Mouse (Mus musculus): ENCODE measurements around the gene Lck. TPM values are rescaled to one million over a fixed set of nuclear protein-coding genes. Genes with fewer than 3 reads are reported as not detected.

Lck gene
- total and polyA plus RNA-seq, 3 experiments, result 67.2 to 138 (median 70.0) TPM

DNA sequence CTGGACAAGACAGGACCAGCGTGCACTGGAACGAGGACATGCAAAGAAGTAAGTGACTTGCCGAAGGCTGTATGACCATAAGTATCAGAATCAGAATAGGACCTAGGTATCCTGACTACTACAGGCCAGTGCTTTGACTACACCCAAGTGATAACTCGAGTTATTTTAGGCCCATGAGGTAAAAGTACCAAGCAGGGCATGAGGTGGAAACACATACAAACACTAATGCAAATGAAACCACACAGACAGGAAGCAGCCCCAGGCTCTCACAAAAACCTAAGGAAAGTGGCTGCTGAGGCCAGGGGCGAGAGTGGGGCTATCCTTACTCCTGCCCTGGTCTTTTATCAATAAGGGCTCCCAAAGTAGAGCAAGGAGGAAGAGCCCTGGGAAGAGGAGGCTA lies 48.1 kb downstream of the Lck start:
- peaks cover 20% of the 10 kb centered on the region for H3K79me2 ChIP-seq (replicated peaks; ENCODE audit: control insufficient read depth, extremely low read depth, insufficient read depth, poor library complexity, severe bottlenecking)
- peak; percentile 88 for DNase-seq (ENCODE audit: extremely low read depth)
- no peak overlapping the region for H3K4me3 ChIP-seq (replicated peaks in 1 of 3; ENCODE audit: low read depth in 2 of 3, low read length in 2 of 3, poor library complexity in 1 of 3)
- in situ Hi-C loops (cut with MboI; ENCODE audit: low pct_ligation_motif_present, low pct_unique_long_range_greater_than_20kb, low sequenced_read_pairs), result no loop called here
- no peaks in the 10 kb centered on the region for H3K27me3 ChIP-seq (replicated peaks)
- peaks cover 18 to 40% of the 10 kb centered on the region in 2 experiments; a peak in 3 of 4 replicates for H3K4me1 ChIP-seq (ENCODE audit: control insufficient read depth in 1 of 2, insufficient read depth in 2 of 2)
- H3K9ac ChIP-seq (ENCODE audit: insufficient read depth, low read depth), result no peak overlapping the region
- peak overlapping the region; percentile 39 for H3K4me2 ChIP-seq (ENCODE audit: insufficient read depth, low read depth, poor library complexity, severe bottlenecking)
- dilution Hi-C loops (cut with MboI; ENCODE audit: extremely low pct_ligation_motif_present, extremely low pct_unique_long_range_greater_than_20kb, low sequenced_read_pairs), result no loop called here
- no peaks in the 10 kb centered on the region for H3K9me3 ChIP-seq (replicated peaks; ENCODE audit: low read length)
- no peak for TF ChIP-seq RCOR1 (conservative IDR thresholded peaks at IDR 0.05; ENCODE audit: low read depth, low read length)
- TF ChIP-seq UBTF (IDR thresholded peaks at IDR 0.05; ENCODE audit: low read depth, low read length), result no peak
- peak; percentile 56 for TF ChIP-seq BHLHE40 (IDR thresholded peaks at IDR 0.05; ENCODE audit: low read depth, low read length)
- peak; percentile 83; the same call in 1 of the 2 replicates for TF ChIP-seq ETS1 (conservative IDR thresholded peaks at IDR 0.05; ENCODE audit: low read depth, low read length)
- TF ChIP-seq MYC (IDR thresholded peaks at IDR 0.05; ENCODE audit: low read depth, low read length), result peak; percentile 69
- no peak for TF ChIP-seq USF2 (conservative IDR thresholded peaks at IDR 0.05; ENCODE audit: low read depth, low read length)
- peak; percentile 82 for TF ChIP-seq ELF1 (IDR thresholded peaks at IDR 0.05; ENCODE audit: low read depth, low read length)
- TF ChIP-seq TBP (conservative IDR thresholded peaks at IDR 0.05; ENCODE audit: low read depth, low read length), result no peak
- peak; percentile 47; the same call in 1 of the 2 replicates for TF ChIP-seq TCF12 (IDR thresholded peaks at IDR 0.05; ENCODE audit: low read depth, low read length)
- TF ChIP-seq MEF2A (IDR thresholded peaks at IDR 0.05; ENCODE audit: borderline replicate concordance, low read depth, low read length), result peak; percentile 100
- peak; percentile 64; the same call in 1 of the 2 replicates for TF ChIP-seq IRF4 (IDR thresholded peaks at IDR 0.05; ENCODE audit: low read depth, low read length)
- peak; percentile 49; the same call in 1 of the 2 replicates for TF ChIP-seq JUND (conservative IDR thresholded peaks at IDR 0.05; ENCODE audit: low read depth, low read length)
- peak; percentile 86 for TF ChIP-seq JUN (IDR thresholded peaks at IDR 0.05; ENCODE audit: insufficient read depth, low read depth, low read length)
- peak; percentile 66 for TF ChIP-seq MAX (IDR thresholded peaks at IDR 0.05; ENCODE audit: low read length)
- TF ChIP-seq EP300 (IDR thresholded peaks at IDR 0.05; ENCODE audit: low read length), result peak; percentile 74
- peak; percentile 67; the same call in 1 of the 2 replicates for TF ChIP-seq MAFK (IDR thresholded peaks at IDR 0.05; ENCODE audit: insufficient replicate concordance, low read length)
- H3K36me3 ChIP-seq (replicated peaks in 1 of 2; ENCODE audit: control insufficient read depth in 1 of 2, insufficient read depth in 1 of 2, low read length in 1 of 2), result peaks cover 72 to 84% of the 10 kb centered on the region in 2 experiments
- peak overlapping the region; percentile 76 for H3K27ac ChIP-seq (ENCODE audit: insufficient read depth, low read depth)

- DNase-seq (ENCODE audit: extremely low read depth), result no peak
- peak overlapping the region; percentile 15; the same call in 1 of the 2 replicates for H3K27ac ChIP-seq (ENCODE audit: insufficient read depth, low read depth)
- dilution Hi-C loops (cut with MboI; ENCODE audit: extremely low pct_ligation_motif_present, extremely low pct_unique_long_range_greater_than_20kb, low sequenced_read_pairs), result no loop called here
- peak; percentile 29; the same call in 1 of the 2 replicates for TF ChIP-seq MEF2A (IDR thresholded peaks at IDR 0.05; ENCODE audit: borderline replicate concordance, low read depth, low read length)
- no peak for TF ChIP-seq USF1 (IDR thresholded peaks at IDR 0.05; ENCODE audit: low read depth, low read length)
- peak; percentile 80 for TF ChIP-seq EP300 (IDR thresholded peaks at IDR 0.05; ENCODE audit: low read length)
- TF ChIP-seq ETS1 (conservative IDR thresholded peaks at IDR 0.05; ENCODE audit: low read depth, low read length), result peak; percentile 86
- no peak for TF ChIP-seq E2F4 (IDR thresholded peaks at IDR 0.05; ENCODE audit: insufficient replicate concordance, low read depth, low read length)
- no peak for TF ChIP-seq ZC3H11A (IDR thresholded peaks at IDR 0.05; ENCODE audit: low read depth, low read length)
- TF ChIP-seq JUN (IDR thresholded peaks at IDR 0.05; ENCODE audit: insufficient read depth, low read depth, low read length), result peak; percentile 53
- TF ChIP-seq TCF12 (IDR thresholded peaks at IDR 0.05; ENCODE audit: low read depth, low read length), result peak; percentile 23; the same call in 1 of the 2 replicates
- no peak for TF ChIP-seq TBP (conservative IDR thresholded peaks at IDR 0.05; ENCODE audit: low read depth, low read length)
- peak; percentile 57 for TF ChIP-seq BHLHE40 (IDR thresholded peaks at IDR 0.05; ENCODE audit: low read depth, low read length)
- in situ Hi-C loops (cut with MboI; ENCODE audit: low pct_ligation_motif_present, low pct_unique_long_range_greater_than_20kb, low sequenced_read_pairs), result no loop called here
- peaks cover 4 to 31% of the 10 kb centered on the region in 2 experiments for H3K4me1 ChIP-seq (ENCODE audit: control insufficient read depth in 1 of 2, insufficient read depth in 2 of 2)
- H3K27me3 ChIP-seq (replicated peaks), result no peaks in the 10 kb centered on the region
- H3K79me2 ChIP-seq (replicated peaks; ENCODE audit: control insufficient read depth, extremely low read depth, insufficient read depth, poor library complexity, severe bottlenecking), result peaks cover 14% of the 10 kb centered on the region
- no peak overlapping the region for H3K9ac ChIP-seq (ENCODE audit: insufficient read depth, low read depth)
- H3K4me2 ChIP-seq (ENCODE audit: insufficient read depth, low read depth, poor library complexity, severe bottlenecking), result no peak overlapping the region
- no peaks in the 10 kb centered on the region for H3K9me3 ChIP-seq (replicated peaks; ENCODE audit: low read length)
- H3K36me3 ChIP-seq (replicated peaks in 1 of 2; ENCODE audit: control insufficient read depth in 1 of 2, insufficient read depth in 1 of 2, low read length in 1 of 2), result peaks cover 68 to 70% of the 10 kb centered on the region in 2 experiments
- no peak overlapping the region for H3K4me3 ChIP-seq (replicated peaks in 1 of 3; ENCODE audit: low read depth in 2 of 3, low read length in 2 of 3, poor library complexity in 1 of 3)
Observed at GRCm38 (mm10) chr4:129518519-129518918, 54.9 kb downstream of the Lck start.
